ENCODE assay signal across 8 mouse cellular contexts in genomic region chr11:101982981-101983411, GRCm38 (mm10). TPM values are rescaled to one million over a fixed set of nuclear protein-coding genes. Genes with fewer than 3 reads are reported as not detected.
DNase-seq lines count a peak whose midpoint lies in the region; ATAC-seq and TF ChIP-seq lines count a peak whose summit lies in the region.

No protein-coding gene starts in this region.

- no peaks in the 10 kb centered on the region for H3K4me1 ChIP-seq in lung, embryonic 14.5 days (ENCODE audit: insufficient read depth)
- peaks cover 22% of the 10 kb centered on the region for H3K4me1 ChIP-seq in heart, embryonic 11.5 days (ENCODE audit: control insufficient read depth, insufficient read depth, low read length)

- no peak for TF ChIP-seq CTCF in lung, embryonic 14.5 days (IDR thresholded peaks at IDR 0.05; ENCODE audit: low read depth)

- H3K9ac ChIP-seq in lung, embryonic 14.5 days, result no peak overlapping the region
- peak overlapping the region; percentile 52 for H3K9ac ChIP-seq in heart, embryonic 11.5 days (ENCODE audit: low read depth, low read length)

- no peaks in the 10 kb centered on the region for H3K27me3 ChIP-seq in lung, embryonic 14.5 days (ENCODE audit: insufficient read depth, low read length)
- no peaks in the 10 kb centered on the region for H3K27me3 ChIP-seq in heart, embryonic 11.5 days (ENCODE audit: control insufficient read depth, insufficient read depth, low read length)
- H3K27me3 ChIP-seq in splenic B cell, adult 2 months (ENCODE audit: control insufficient read depth, insufficient read depth, low read length, poor library complexity, severe bottlenecking), result no peaks in the 10 kb centered on the region

- no peak for ATAC-seq in lung, embryonic 14.5 days (ENCODE audit: insufficient read depth)
- ATAC-seq in heart, embryonic 11.5 days (replicated peaks; ENCODE audit: insufficient number of reproducible peaks, low FRiP score, low TSS enrichment), result no peak
- no peak for ATAC-seq in monocyte, adult 5-6 weeks (replicated peaks; ENCODE audit: insufficient number of reproducible peaks, low FRiP score, low TSS enrichment, poor library complexity, severe bottlenecking)

- intact Hi-C loops in left cerebral cortex, postnatal 14 days (cut with DNase I), result no loop called here

- peak overlapping the region; percentile 100 for H3K4me2 ChIP-seq in lung, embryonic 14.5 days
- peak overlapping the region; percentile 99 for H3K4me2 ChIP-seq in heart, embryonic 11.5 days

- WGBS in lung, embryonic 14.5 days, result 42% methylated on average over 6 of the region's 6 CpGs
- WGBS in heart, embryonic 11.5 days (ENCODE audit: insufficient replicate concordance), result 24% methylated on average over 6 of the region's 6 CpGs

- 0 out of 2 replicates have a peak overlapping the region, but pooled peaks have one; percentile 6 for H3K27ac ChIP-seq in lung, embryonic 14.5 days (ENCODE audit: low read depth)
- H3K27ac ChIP-seq in heart, embryonic 11.5 days (ENCODE audit: low read depth, low read length), result peak overlapping the region; percentile 96

- no peak overlapping the region for H3K4me3 ChIP-seq in lung, embryonic 14.5 days (ENCODE audit: low read depth, low read length)
- peak overlapping the region; percentile 74 for H3K4me3 ChIP-seq in heart, embryonic 11.5 days (ENCODE audit: low read depth, low read length)

- H3K36me3 ChIP-seq in lung, embryonic 14.5 days (ENCODE audit: insufficient read depth), result peaks cover 8% of the 10 kb centered on the region; the same call in 1 of the 2 replicates
- H3K36me3 ChIP-seq in heart, embryonic 11.5 days (ENCODE audit: control insufficient read depth, insufficient read depth, low read length), result peaks cover 16% of the 10 kb centered on the region
- no peaks in the 10 kb centered on the region for H3K36me3 ChIP-seq in splenic B cell, adult 2 months (ENCODE audit: control insufficient read depth, insufficient read depth, low read length, poor library complexity, severe bottlenecking)

- no peaks in the 10 kb centered on the region for H3K9me3 ChIP-seq in lung, embryonic 14.5 days (ENCODE audit: low read depth, low read length)
- no peaks in the 10 kb centered on the region for H3K9me3 ChIP-seq in heart, embryonic 11.5 days (replicated peaks; ENCODE audit: control insufficient read depth, low read length)

- peak; percentile 15 for DNase-seq in lung, embryonic 14.5 days
- DNase-seq in lung, postnatal 25 days (ENCODE audit: low spot score), result no peak
- DNase-seq in kidney, postnatal 14 days, result peak; percentile 59
- peak; percentile 24 for DNase-seq in splenic B cell, adult 2 months (ENCODE audit: low read depth, low spot score)
- no peak for DNase-seq in spleen, postnatal 10 days (ENCODE audit: low spot score in 2 of 2)
- DNase-seq in left cerebral cortex, postnatal 14 days (ENCODE audit: low spot score in 2 of 2), result no peak

RNA-seq across cellular contexts. Expression of gene Cfap97d1, which starts 1.1 kb away (rescaled TPM):
- not detected in 2 replicates for polyA plus RNA-seq in lung, embryonic 14.5 days (2014; fragmentation: Nextera tagmentation; extraction: Ambion mirVana)
- not detected in 2 replicates for polyA plus RNA-seq in heart, embryonic 11.5 days (2014; fragmentation: Nextera tagmentation; extraction: Ambion mirVana)
- 2.4 TPM in 1 of 3 replicates, not detected in the others for total RNA-seq in monocyte, adult 5-6 weeks (2017)
- not detected for total RNA-seq in left cerebral cortex, postnatal 14 days (2021)

RNA-seq across cellular contexts. Expression of gene Dusp3, which starts 3.8 kb away (rescaled TPM):
- 15.7 and 16.9 TPM in 2 replicates for polyA plus RNA-seq in lung, embryonic 14.5 days (2014; fragmentation: Nextera tagmentation; extraction: Ambion mirVana)
- 49.2 and 49.4 TPM in 2 replicates for polyA plus RNA-seq in heart, embryonic 11.5 days (2014; fragmentation: Nextera tagmentation; extraction: Ambion mirVana)
- 32.4 to 36.2 TPM (median 35.3 TPM) in 3 replicates for total RNA-seq in monocyte, adult 5-6 weeks (2017)
- 100 to 1,000 TPM; 191 to 205 TPM for total RNA-seq in left cerebral cortex, postnatal 14 days (2021)

RNA-seq across cellular contexts. Expression of gene Sost, which starts 16.2 kb away (rescaled TPM):
- polyA plus RNA-seq in lung, embryonic 14.5 days (2014; fragmentation: Nextera tagmentation; extraction: Ambion mirVana), result not detected in 2 replicates
- 0.10 and 0.43 TPM in 2 replicates for polyA plus RNA-seq in heart, embryonic 11.5 days (2014; fragmentation: Nextera tagmentation; extraction: Ambion mirVana)
- total RNA-seq in monocyte, adult 5-6 weeks (2017), result not detected in 3 replicates
- total RNA-seq in left cerebral cortex, postnatal 14 days (2021), result not detected

RNA-seq across cellular contexts. Expression of gene Mpp3, which starts 45.3 kb away (rescaled TPM):
- polyA plus RNA-seq in lung, embryonic 14.5 days (2014; fragmentation: Nextera tagmentation; extraction: Ambion mirVana), result 4.0 and 4.9 TPM in 2 replicates
- 2.7 and 3.4 TPM in 2 replicates for polyA plus RNA-seq in heart, embryonic 11.5 days (2014; fragmentation: Nextera tagmentation; extraction: Ambion mirVana)
- total RNA-seq in monocyte, adult 5-6 weeks (2017), result not detected in 3 replicates
- 10 to 100 TPM; 50.3 to 52.0 TPM for total RNA-seq in left cerebral cortex, postnatal 14 days (2021)

RNA-seq across cellular contexts. Expression of gene Cd300lg, which starts 58.3 kb away (rescaled TPM):
- 0.17 and 0.23 TPM in 2 replicates for polyA plus RNA-seq in lung, embryonic 14.5 days (2014; fragmentation: Nextera tagmentation; extraction: Ambion mirVana)
- polyA plus RNA-seq in heart, embryonic 11.5 days (2014; fragmentation: Nextera tagmentation; extraction: Ambion mirVana), result 0.70 and 0.79 TPM in 2 replicates
- 2.0 to 8.0 TPM (median 3.3 TPM) in 3 replicates for total RNA-seq in monocyte, adult 5-6 weeks (2017)
- not detected for total RNA-seq in left cerebral cortex, postnatal 14 days (2021)

Comparison
In these comparisons a context has a peak if more than half of its experiments do, and no peak if none do; other contexts are left out.
1. DNase-seq: peak in lung, embryonic 14.5 days (single experiment), kidney, postnatal 14 days (single experiment) and splenic B cell, adult 2 months (single experiment); none in lung, postnatal 25 days (single experiment), spleen, postnatal 10 days (0 of 2) and left cerebral cortex, postnatal 14 days (0 of 2).